Comparison of ENCODE assay signal across 12 mouse cellular contexts in genomic region chr1:194677878-194678277, GRCm38 (mm10). TPM values are rescaled to one million over a fixed set of nuclear protein-coding genes. Genes with fewer than 3 reads are reported as not detected.
A peak's percentile ranks its signal among the peaks of the same experiment; 100 is the strongest.
DNase-seq lines count a peak whose midpoint lies in the region; ATAC-seq and TF ChIP-seq lines count a peak whose summit lies in the region.
"Had no signal": no experiment of that assay in that cellular context is flagged by ENCODE, and none has a peak within 500 bp of the region (broad histone marks: within the 10 kb centered on the region; RNA-seq: fewer than 3 reads in every experiment).

No protein-coding gene starts in this region.

- TF ChIP-seq EP300 in lung, postnatal 0 days (IDR thresholded peaks at IDR 0.05): no peak

- H3K27me3 ChIP-seq in liver, embryonic 15.5 days: no peaks in the 10 kb centered on the region
- peaks cover 8% of the 10 kb centered on the region; the same call in 1 of the 2 replicates for H3K27me3 ChIP-seq in kidney, embryonic 15.5 days
- no peaks in the 10 kb centered on the region for H3K27me3 ChIP-seq in lung, postnatal 0 days (replicated peaks; ENCODE audit: insufficient read depth, low read length)

- H3K4me1 ChIP-seq in liver, embryonic 15.5 days (replicated peaks): peaks cover 65% of the 10 kb centered on the region
- peaks cover 55% of the 10 kb centered on the region for H3K4me1 ChIP-seq in kidney, embryonic 15.5 days
- peaks cover 11% of the 10 kb centered on the region; the same call in 1 of the 2 replicates for H3K4me1 ChIP-seq in lung, postnatal 0 days (ENCODE audit: insufficient read depth, low read depth, low read length)

- 65% methylated on average over 3 of the region's 3 CpGs for WGBS in liver, embryonic 15.5 days (ENCODE audit: insufficient replicate concordance)
- 73% methylated on average over 3 of the region's 3 CpGs for whole genome bisulfite sequencing in kidney, embryonic 15.5 days
- 78% methylated on average over 3 of the region's 3 CpGs for WGBS in lung, postnatal 0 days

- no peak overlapping the region for H3K9ac ChIP-seq in liver, embryonic 15.5 days
- no peak overlapping the region for H3K9ac ChIP-seq in kidney, embryonic 15.5 days
- H3K9ac ChIP-seq in lung, postnatal 0 days (replicated peaks; ENCODE audit: low read depth): no peak overlapping the region

- no peaks in the 10 kb centered on the region for H3K9me3 ChIP-seq in liver, embryonic 15.5 days (replicated peaks)
- no peaks in the 10 kb centered on the region for H3K9me3 ChIP-seq in kidney, embryonic 15.5 days (replicated peaks)
- no peaks in the 10 kb centered on the region for H3K9me3 ChIP-seq in lung, postnatal 0 days (ENCODE audit: low read length)
- H3K9me3 ChIP-seq: limb, embryonic 10.5 days had no signal

- no peak overlapping the region for H3K4me3 ChIP-seq in liver, embryonic 15.5 days (replicated peaks)
- H3K4me3 ChIP-seq in kidney, embryonic 15.5 days (replicated peaks): no peak overlapping the region
- no peak overlapping the region for H3K4me3 ChIP-seq in lung, postnatal 0 days (ENCODE audit: low read depth, low read length)
- H3K4me3 ChIP-seq: limb, embryonic 10.5 days had no signal

- H3K27ac ChIP-seq in liver, embryonic 15.5 days (replicated peaks): peak overlapping the region; percentile 29; the same call in 1 of the 2 replicates
- 0 out of 2 replicates have a peak overlapping the region, but pooled peaks have one; percentile 2 for H3K27ac ChIP-seq in kidney, embryonic 15.5 days
- no peak overlapping the region for H3K27ac ChIP-seq in lung, postnatal 0 days (ENCODE audit: low read length)

- no peak for TF ChIP-seq CTCF in lung, postnatal 0 days (IDR thresholded peaks at IDR 0.05)

- no peak for ATAC-seq in liver, embryonic 15.5 days (ENCODE audit: insufficient read depth)
- ATAC-seq in kidney, embryonic 15.5 days (replicated peaks; ENCODE audit: low FRiP score): no peak
- ATAC-seq in lung, postnatal 0 days: no peak

- DNase-seq in liver: no peak
- DNase-seq in embryo, embryonic 11 days: peak; percentile 45
- DNase-seq in lung, postnatal 0 days (ENCODE audit: low spot score): no peak
- no peak for DNase-seq in T-cell, adult 2 months (ENCODE audit: low spot score)
- no peak for DNase-seq in cerebellum, adult 11-12 months
- DNase-seq: cerebellum, postnatal 36 days; gastrocnemius, postnatal 14 days; lung, postnatal 4 days; thymus, adult 2 months had no signal

- no peaks in the 10 kb centered on the region for H3K36me3 ChIP-seq in liver, embryonic 15.5 days (replicated peaks)
- no peaks in the 10 kb centered on the region for H3K36me3 ChIP-seq in kidney, embryonic 15.5 days
- H3K36me3 ChIP-seq in lung, postnatal 0 days (ENCODE audit: insufficient read depth, low read length): no peaks in the 10 kb centered on the region
- H3K36me3 ChIP-seq: limb, embryonic 10.5 days had no signal

- no peak overlapping the region for H3K4me2 ChIP-seq in liver, embryonic 15.5 days
- no peak overlapping the region for H3K4me2 ChIP-seq in kidney, embryonic 15.5 days
- H3K4me2 ChIP-seq in lung, postnatal 0 days (replicated peaks; ENCODE audit: low read depth, low read length): no peak overlapping the region

RNA-seq across cellular contexts. Expression of gene Plxna2, which starts 59.9 kb away (rescaled TPM):
- polyA plus RNA-seq in liver, embryonic 15.5 days (2015; fragmentation: Nextera tagmentation; extraction: Ambion mirVana): 1.6 and 2.1 TPM in 2 replicates
- polyA plus RNA-seq in kidney, embryonic 15.5 days (2015; fragmentation: Nextera tagmentation; extraction: Ambion mirVana): 5.7 and 6.3 TPM in 2 replicates
- polyA plus RNA-seq in lung, postnatal 0 days (2015; fragmentation: Nextera tagmentation; extraction: Ambion mirVana): 4.5 and 5.8 TPM in 2 replicates
